Mouse (Mus musculus) heart, adult 2 months (tissue): ENCODE measurements at regions not wholly inside any gene's neighbourhood (a gene's known extent, or its start where the extent isn't known, plus 50 kb on each side); places are given as distances from the start of the nearest gene placed in this dataset.

Source experiments
- DNase-seq, 2 experiments: peaks; one replicate each; pipeline ENCODE4 v3.0.0; 2021
- H3K27ac ChIP-seq: fragments of 200-600 bp; 2 replicates; pipeline ENCODE4 v1.8.1; 2022
- H3K27me3 ChIP-seq: fragments of 200-500 bp; 2 replicates; pipeline ENCODE4 v1.6.1; 2012; ENCODE audit warnings: mild to moderate bottlenecking, low read length, inconsistent platforms, mixed read lengths; ENCODE audit not compliant: control insufficient read depth, insufficient read depth
- H3K36me3 ChIP-seq: fragments of 200-500 bp; 2 replicates; pipeline ENCODE4 v1.6.1; 2012; ENCODE audit warnings: low read length, inconsistent platforms; ENCODE audit not compliant: control insufficient read depth, insufficient read depth
- H3K4me1 ChIP-seq: fragments of 200-500 bp; 2 replicates; pipeline ENCODE4 v1.6.1; 2011; ENCODE audit warnings: low read length; ENCODE audit not compliant: control insufficient read depth, insufficient read depth
- H3K4me3 ChIP-seq: fragments of 200-600 bp; 2 replicates; pipeline ENCODE4 v1.8.1; 2022
- H3K79me2 ChIP-seq: fragments of 200-500 bp; replicated peaks from 2 replicates; pipeline ENCODE4 v1.6.1; 2012; ENCODE audit warnings: mild to moderate bottlenecking, inconsistent platforms, low read length, moderate library complexity, mixed read lengths; ENCODE audit not compliant: control insufficient read depth, insufficient read depth
- H3K9ac ChIP-seq: fragments of 200-500 bp; 2 replicates; pipeline ENCODE4 v1.6.1; 2012; ENCODE audit warnings: low read depth, mild to moderate bottlenecking, control low read depth, inconsistent platforms, low read length, mixed read lengths
- CTCF ChIP-seq: fragments of 200-600 bp; IDR thresholded peaks from 2 replicates; pipeline ENCODE4 v1.8.1; 2022; ENCODE audit warnings: antibody characterized with exemption, mild to moderate bottlenecking, moderate library complexity
- EP300 ChIP-seq: fragments of 200-500 bp; IDR thresholded peaks from 2 replicates; pipeline ENCODE4 v1.6.1; 2011; ENCODE audit warnings: low read depth, low read length, control low read depth; ENCODE audit not compliant: insufficient read depth
- POLR2A ChIP-seq: fragments of 200-500 bp; IDR thresholded peaks from 2 replicates; pipeline ENCODE4 v1.6.1; 2011; ENCODE audit warnings: mild to moderate bottlenecking, low read depth, low read length, control low read depth; ENCODE audit not compliant: insufficient read depth
- WGBS: fragments of 180-500 bp; shearing (Covaris S2); methylation state at CpG from one replicate; pipeline ENCODE4 v1.1.7; 2018; 5-methylcytosine and 5-hydroxymethylcytosine counted together
- intact Hi-C: fragments of 180-260 bp; cut with DNase I; formaldehyde crosslinking; loops from one replicate; pipeline ENCODE4 v1.15.1; 2025

DNA sequence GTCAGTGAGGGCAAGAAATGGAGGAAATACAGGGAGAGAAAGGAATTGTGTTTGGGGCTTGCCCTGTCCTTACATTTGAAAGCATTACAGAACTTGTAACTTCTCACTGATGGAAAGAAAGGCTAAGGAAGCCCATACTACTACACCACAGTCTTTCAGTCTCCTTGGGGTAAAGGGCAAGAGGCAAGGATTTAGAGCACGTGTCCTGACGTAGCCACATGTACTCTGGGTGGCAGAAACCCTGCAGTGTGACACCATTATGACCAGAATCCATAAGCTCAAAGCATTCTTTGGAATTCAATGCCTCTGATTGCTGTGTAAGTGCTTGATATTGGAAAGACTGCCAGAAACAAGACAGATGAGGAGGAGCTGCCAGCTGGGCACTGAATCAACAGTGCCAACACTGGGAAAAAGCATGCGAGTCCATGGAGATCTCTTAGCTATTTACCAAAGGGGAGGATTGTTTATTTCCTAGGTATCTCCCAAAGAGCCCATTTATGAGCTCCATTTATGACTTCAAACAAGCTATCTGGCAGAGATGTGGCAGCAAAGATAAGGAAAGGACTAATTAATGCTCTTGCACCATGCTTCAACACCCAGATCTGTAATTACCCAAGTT lies 391.2 kb upstream of the Nt5c1b start:
- no peak overlapping the region for H3K27ac ChIP-seq
- no peaks in the 10 kb centered on the region for H3K79me2 ChIP-seq
- WGBS = 51% methylated on average over 3 of the region's 3 CpGs
- TF ChIP-seq EP300 (no peak), POLR2A (no peak), CTCF (no peak)
- no peak overlapping the region for H3K9ac ChIP-seq
- intact Hi-C loops = no loop called here
- peak in 1 of 2 experiments; percentile 37 for DNase-seq
- no peaks in the 10 kb centered on the region for H3K27me3 ChIP-seq
- H3K4me1 ChIP-seq = peaks cover 4% of the 10 kb centered on the region
- no peaks in the 10 kb centered on the region; the same call in 1 of the 2 replicates for H3K36me3 ChIP-seq
- no peak overlapping the region for H3K4me3 ChIP-seq

DNA sequence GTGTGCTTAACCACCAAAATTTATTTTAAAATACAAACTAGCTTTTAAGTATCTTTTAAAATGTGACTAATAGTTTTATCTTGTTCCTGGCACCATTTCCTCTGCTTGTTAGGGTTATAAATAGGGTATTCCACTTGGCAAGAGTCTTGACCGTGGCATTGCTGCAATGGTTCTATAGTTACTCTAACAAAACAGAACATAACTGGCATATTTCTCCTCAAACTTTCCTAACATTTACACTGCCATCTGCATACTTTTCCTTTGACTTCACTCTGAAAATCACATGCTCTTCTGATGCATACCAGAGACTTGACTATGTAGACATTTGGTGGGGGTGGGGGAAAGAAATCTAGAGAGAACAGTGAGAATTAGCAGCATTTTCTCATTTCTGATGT lies 390.7 kb upstream of the Nt5c1b start:
- no peaks in the 10 kb centered on the region for H3K79me2 ChIP-seq
- H3K9ac ChIP-seq = no peak overlapping the region
- H3K27ac ChIP-seq = no peak overlapping the region
- H3K4me3 ChIP-seq = no peak overlapping the region
- 16% methylated on average over 1 of the region's 1 CpGs for WGBS
- intact Hi-C loops = no loop called here
- no peak for TF ChIP-seq EP300
- TF ChIP-seq POLR2A = no peak
- H3K4me1 ChIP-seq = peaks cover 4% of the 10 kb centered on the region
- no peaks in the 10 kb centered on the region; the same call in 1 of the 2 replicates for H3K36me3 ChIP-seq
- no peak for DNase-seq
- H3K27me3 ChIP-seq = no peaks in the 10 kb centered on the region

DNA sequence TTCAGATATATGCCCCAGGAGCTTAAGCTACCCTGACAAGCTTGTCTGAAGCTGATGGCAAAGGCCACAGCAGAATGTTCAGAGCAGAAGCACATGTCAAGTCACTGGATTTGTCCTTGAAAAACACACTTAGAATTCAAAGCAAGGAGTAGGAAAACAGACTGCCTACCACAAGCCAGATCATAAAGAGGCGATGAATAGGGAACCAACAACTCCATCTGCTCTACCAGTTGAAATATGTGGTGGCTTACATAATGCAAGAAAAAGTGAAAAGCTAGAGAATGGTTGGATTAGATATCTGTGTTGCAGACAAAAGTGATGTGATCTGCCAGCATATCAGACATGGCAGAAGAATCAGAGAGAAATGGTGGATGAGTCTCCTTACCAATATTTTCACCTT lies 378.5 kb upstream of the Nt5c1b start:
- Histone ChIP-seq H3K4me3 (no peak overlapping the region), H3K4me1 (no peaks in the 10 kb centered on the region; the same call in none of the 2 replicates), H3K9ac (no peak overlapping the region), H3K27me3 (no peaks in the 10 kb centered on the region), H3K36me3 (no peaks in the 10 kb centered on the region), H3K27ac (no peak overlapping the region), H3K79me2 (no peaks in the 10 kb centered on the region)
- no peak for DNase-seq
- 85% methylated on average over 1 of the region's 1 CpGs for WGBS
- TF ChIP-seq POLR2A (no peak), CTCF (no peak), EP300 (no peak)
- intact Hi-C loops = no loop called here

DNA sequence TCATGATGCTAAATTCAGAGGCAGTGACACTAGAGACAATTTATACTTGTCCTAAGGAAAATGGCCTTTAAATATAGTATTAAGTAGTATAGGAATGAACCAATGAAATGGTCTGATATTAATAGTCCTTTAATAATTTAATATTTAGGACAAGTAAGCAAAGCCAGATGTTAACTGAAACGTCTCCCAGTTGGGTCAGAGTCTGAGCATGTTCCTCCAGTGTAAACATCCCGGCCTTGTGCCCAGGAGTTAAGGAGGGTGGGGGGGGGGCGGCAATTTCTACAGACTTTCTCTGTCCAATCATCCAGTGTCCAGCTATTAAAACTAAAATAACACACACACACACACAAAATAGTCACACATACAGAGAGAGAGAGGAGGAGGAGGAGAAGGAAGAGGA lies 374.1 kb upstream of the Nt5c1b start:
- no peaks in the 10 kb centered on the region; the same call in none of the 2 replicates for H3K4me1 ChIP-seq
- TF ChIP-seq EP300 (no peak), POLR2A (no peak), CTCF (no peak)
- no peak overlapping the region for H3K4me3 ChIP-seq
- no peak overlapping the region for H3K9ac ChIP-seq
- no peaks in the 10 kb centered on the region for H3K36me3 ChIP-seq
- H3K27ac ChIP-seq = no peak overlapping the region
- intact Hi-C loops = no loop called here
- no peak for DNase-seq
- WGBS = 62% methylated on average over 3 of the region's 3 CpGs
- no peaks in the 10 kb centered on the region for H3K27me3 ChIP-seq
- no peaks in the 10 kb centered on the region for H3K79me2 ChIP-seq

DNA sequence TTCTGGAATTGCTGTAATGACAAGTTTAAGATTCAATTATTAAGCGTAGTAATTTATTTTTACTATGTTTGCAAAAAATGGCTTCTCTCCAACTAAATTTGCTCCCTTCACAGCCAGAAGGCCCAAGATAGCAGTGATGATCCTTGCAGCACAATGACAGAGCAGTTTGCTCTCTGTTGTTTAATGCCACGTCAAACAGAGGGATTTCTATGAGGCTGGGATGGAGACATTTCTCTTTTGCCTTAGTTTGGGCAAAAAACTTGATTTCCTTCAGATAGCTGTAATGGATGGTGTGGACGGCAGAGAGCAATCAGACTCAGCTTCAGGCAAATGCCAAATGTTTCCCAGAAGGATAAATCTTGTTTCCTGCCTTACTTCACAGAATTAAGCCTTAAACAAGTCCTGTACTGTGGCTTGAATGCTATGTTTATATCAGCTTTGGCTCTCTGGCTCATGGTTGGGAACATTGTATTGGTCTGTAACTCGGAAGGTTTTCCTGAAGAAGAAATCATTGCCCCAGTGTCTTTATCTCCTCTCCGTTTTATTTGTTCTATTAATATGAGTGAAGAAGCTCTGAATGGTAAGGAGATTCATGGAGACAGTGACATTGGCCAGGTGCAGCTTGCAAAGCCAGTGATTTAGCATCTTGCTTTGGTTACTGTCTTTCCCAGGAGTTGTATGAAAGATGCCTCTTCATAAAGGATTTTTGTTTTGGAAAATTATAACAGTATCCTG lies 373.2 kb upstream of the Nt5c1b start:
- 62% methylated on average over 5 of the region's 5 CpGs for WGBS
- Histone ChIP-seq H3K4me3 (no peak overlapping the region), H3K27ac (no peak overlapping the region), H3K36me3 (no peaks in the 10 kb centered on the region), H3K9ac (no peak overlapping the region), H3K27me3 (no peaks in the 10 kb centered on the region), H3K4me1 (no peaks in the 10 kb centered on the region; the same call in none of the 2 replicates), H3K79me2 (no peaks in the 10 kb centered on the region)
- TF ChIP-seq CTCF (no peak), EP300 (no peak), POLR2A (no peak)
- no peak for DNase-seq
- intact Hi-C loops = no loop called here

DNA sequence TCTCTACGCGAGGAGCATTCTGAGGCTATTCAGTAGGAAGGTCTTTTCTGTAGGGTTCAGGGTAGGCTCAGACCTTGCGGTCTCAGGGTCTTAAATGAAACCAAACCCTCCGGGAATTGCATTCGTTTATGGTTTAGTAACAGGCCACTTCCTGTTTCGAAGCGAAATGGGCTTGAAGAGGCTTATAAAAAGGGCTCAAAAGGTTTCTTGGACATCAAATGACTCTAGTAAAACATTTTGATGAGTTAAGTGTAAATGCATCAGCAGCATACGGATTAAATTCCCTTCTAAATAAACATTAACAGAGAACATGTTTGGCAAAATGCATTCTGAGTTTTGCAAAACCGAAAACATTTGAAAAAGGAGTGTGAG lies 372.6 kb upstream of the Nt5c1b start:
- Histone ChIP-seq H3K27me3 (no peaks in the 10 kb centered on the region), H3K36me3 (no peaks in the 10 kb centered on the region)
- DNase-seq = no peak

More for the DNA sequence above, 372.6 kb upstream of the Nt5c1b start:
- Histone ChIP-seq H3K4me1 (no peaks in the 10 kb centered on the region; the same call in none of the 2 replicates), H3K9ac (no peak overlapping the region), H3K79me2 (no peaks in the 10 kb centered on the region), H3K27ac (no peak overlapping the region), H3K4me3 (no peak overlapping the region)
- TF ChIP-seq EP300 (no peak), CTCF (no peak), POLR2A (no peak)
- intact Hi-C loops = no loop called here
- WGBS = 66% methylated on average over 9 of the region's 9 CpGs
